Mouse (Mus musculus): Measurements from ENCODE around the gene Tomm40.
"Not testable (repeated sequence)": the region's sequence is repeated elsewhere in the genome, so short reads cannot be mapped to it uniquely, and the experiment has no call there.

The Tomm40 gene

GRCm38 (mm10) chr7:19702859-19703555 is 12.2 kb downstream of the Tomm40 start:
- no peak for DNase-seq

GRCm38 (mm10) chr7:19701069-19701761 is 14.0 kb downstream of the Tomm40 start:
- DNase-seq = peak; percentile 54 to 58

GRCm38 (mm10) chr7:19700299-19701068 is 14.8 kb downstream of the Tomm40 start:
- no peak for DNase-seq

- DNase-seq = no peak
Observed at GRCm38 (mm10) chr7:19699827-19700148, 15.4 kb downstream of the Tomm40 start.

GRCm38 (mm10) chr7:19698907-19699826 is 16.1 kb downstream of the Tomm40 start, which contains the start of gene Apoe:
Gene Apoe (minus strand): TSS chr7:19699188.
- peak; percentile 30 to 56 for DNase-seq

- DNase-seq = no peak
Observed at GRCm38 (mm10) chr7:19697949-19698906, 17.0 kb downstream of the Tomm40 start.

- no peak for DNase-seq
Observed at GRCm38 (mm10) chr7:19696336-19696873, 18.8 kb downstream of the Tomm40 start.

GRCm38 (mm10) chr7:19695881-19696280 is 19.4 kb downstream of the Tomm40 start:
- DNase-seq = no peak

GRCm38 (mm10) chr7:19695213-19695594 is 20.0 kb downstream of the Tomm40 start:
- no peak for DNase-seq

- DNase-seq = no peak
Observed at GRCm38 (mm10) chr7:19694336-19695212, 20.7 kb downstream of the Tomm40 start.

- DNase-seq = no peak
Observed at GRCm38 (mm10) chr7:19693421-19693820, 21.8 kb downstream of the Tomm40 start.

GRCm38 (mm10) chr7:19691873-19692865 is 23.1 kb downstream of the Tomm40 start, which contains the start of gene Apoc1:
Gene Apoc1 (minus strand): TSS chr7:19692660.
- DNase-seq = no peak

GRCm38 (mm10) chr7:19691434-19691833 is 23.8 kb downstream of the Tomm40 start:
- no peak for DNase-seq

GRCm38 (mm10) chr7:19690845-19691244 is 24.4 kb downstream of the Tomm40 start:
- DNase-seq = no peak

GRCm38 (mm10) chr7:19688611-19689010 is 26.6 kb downstream of the Tomm40 start:
- no peak for DNase-seq

- no peak for DNase-seq
Observed at GRCm38 (mm10) chr7:19688101-19688500, 27.1 kb downstream of the Tomm40 start.

GRCm38 (mm10) chr7:19686927-19687583 is 28.2 kb downstream of the Tomm40 start:
- not testable (repeated sequence) for DNase-seq

GRCm38 (mm10) chr7:19686521-19686920 is 28.7 kb downstream of the Tomm40 start:
- DNase-seq = no peak
